Mouse (Mus musculus): ENCODE measurements around the gene Vmn1r54. TPM values are rescaled to one million over a fixed set of nuclear protein-coding genes. Genes with fewer than 3 reads are reported as not detected.
A peak's percentile ranks its signal among the peaks of the same experiment; 100 is the strongest.
"Not testable (repeated sequence)": the region's sequence is repeated elsewhere in the genome, so short reads cannot be mapped to it uniquely, and the experiment has no call there.

The Vmn1r54 gene
- not detected for total RNA-seq (2021)
- long read RNA-seq, experiment 1: 0 reads
- long read RNA-seq, experiment 2: 0 reads

- no peak for DNase-seq (ENCODE audit: low spot score in 2 of 2)
Observed at GRCm38 (mm10) chr6:90246000-90246399, at the start of gene Vmn1r54. Gene Vmn1r54 (plus strand): TSS chr6:90246300.

DNA sequence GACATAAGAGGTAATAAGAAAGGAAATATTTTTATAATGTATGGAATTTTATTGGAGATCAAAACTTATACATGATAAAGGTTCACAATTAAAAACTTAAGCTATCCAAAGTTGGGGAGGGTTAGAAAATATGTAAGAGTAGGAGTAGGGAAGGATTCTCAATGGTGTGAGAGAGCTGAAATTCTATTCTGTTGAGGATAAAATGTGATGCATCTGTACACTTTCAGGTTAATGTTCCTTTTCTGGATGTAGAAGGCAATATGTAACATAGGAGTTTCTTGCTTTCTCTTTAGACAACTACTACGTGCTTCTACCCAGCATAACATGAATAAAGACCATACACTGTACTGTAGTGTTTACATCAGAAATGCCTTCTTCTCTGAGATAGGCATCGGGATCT, 43.6 kb upstream of the Vmn1r54 start, which contains the start of gene V1ra8:
V1ra8 (plus strand) TSS at position 301 of the 400 bp plus-strand sequence.
- DNase-seq (ENCODE audit: low spot score in 2 of 2): not testable (repeated sequence)

- DNase-seq (ENCODE audit: low spot score in 2 of 2): no peak
Observed at GRCm38 (mm10) chr6:90224338-90224737, 21.8 kb upstream of the Vmn1r54 start, which contains the start of gene Vmn1r53. Gene Vmn1r53 (minus strand): TSS chr6:90224438.

DNA sequence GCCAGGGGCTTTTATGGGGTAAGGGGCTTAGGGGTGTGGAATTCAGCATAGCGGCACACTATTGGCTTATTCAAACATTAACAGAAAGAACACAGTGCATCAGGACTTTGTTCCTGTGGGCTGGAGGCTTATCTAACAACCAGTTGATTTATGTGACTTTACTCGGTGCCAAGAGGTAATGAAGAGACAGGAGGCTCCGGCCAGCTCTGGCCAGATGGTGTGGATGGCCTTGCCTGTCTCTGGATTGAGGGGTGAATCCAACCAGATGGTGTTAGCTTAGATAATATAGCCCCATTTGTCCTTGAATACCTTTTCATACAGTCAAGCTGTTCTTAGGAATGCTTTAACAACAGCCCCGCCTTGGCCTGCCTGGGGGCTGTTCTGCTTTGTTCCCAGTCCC, 14.0 kb upstream of the Vmn1r54 start:
- DNase-seq (ENCODE audit: low spot score in 2 of 2): not testable (repeated sequence)

- no peak for DNase-seq (ENCODE audit: low spot score in 2 of 2)
Observed at GRCm38 (mm10) chr6:90232681-90233080, 13.4 kb upstream of the Vmn1r54 start.

DNA sequence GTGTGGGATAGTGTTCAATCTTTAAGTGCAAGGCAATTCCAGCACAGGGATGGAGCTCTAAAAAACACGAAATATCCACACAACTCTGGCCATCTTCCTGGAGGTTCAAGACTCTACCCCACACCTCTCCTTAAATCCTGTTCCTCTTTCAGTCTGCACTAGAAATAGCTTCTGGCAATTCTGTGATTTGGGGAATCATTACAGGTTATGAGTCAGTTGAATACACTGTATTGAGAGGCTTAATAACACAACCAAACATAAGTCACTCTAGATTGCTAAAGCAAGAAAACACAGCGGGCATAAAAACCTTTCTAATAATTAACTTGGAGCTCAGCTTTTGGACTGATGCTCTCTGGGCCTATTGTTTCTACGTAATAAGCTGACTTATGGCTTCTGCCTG, 2.1 kb upstream of the Vmn1r54 start:
- no peak for DNase-seq (ENCODE audit: low spot score in 2 of 2)

- no peak for DNase-seq (ENCODE audit: low spot score in 2 of 2)
Observed at GRCm38 (mm10) chr6:90288265-90288664, 42.2 kb downstream of the Vmn1r54 start.

GRCm38 (mm10) chr6:90300919-90301318, 54.8 kb downstream of the Vmn1r54 start, which contains the start of gene BC048671:
Gene BC048671 (plus strand): TSS chr6:90301219.
- no peak for DNase-seq (ENCODE audit: low spot score in 2 of 2)

DNA sequence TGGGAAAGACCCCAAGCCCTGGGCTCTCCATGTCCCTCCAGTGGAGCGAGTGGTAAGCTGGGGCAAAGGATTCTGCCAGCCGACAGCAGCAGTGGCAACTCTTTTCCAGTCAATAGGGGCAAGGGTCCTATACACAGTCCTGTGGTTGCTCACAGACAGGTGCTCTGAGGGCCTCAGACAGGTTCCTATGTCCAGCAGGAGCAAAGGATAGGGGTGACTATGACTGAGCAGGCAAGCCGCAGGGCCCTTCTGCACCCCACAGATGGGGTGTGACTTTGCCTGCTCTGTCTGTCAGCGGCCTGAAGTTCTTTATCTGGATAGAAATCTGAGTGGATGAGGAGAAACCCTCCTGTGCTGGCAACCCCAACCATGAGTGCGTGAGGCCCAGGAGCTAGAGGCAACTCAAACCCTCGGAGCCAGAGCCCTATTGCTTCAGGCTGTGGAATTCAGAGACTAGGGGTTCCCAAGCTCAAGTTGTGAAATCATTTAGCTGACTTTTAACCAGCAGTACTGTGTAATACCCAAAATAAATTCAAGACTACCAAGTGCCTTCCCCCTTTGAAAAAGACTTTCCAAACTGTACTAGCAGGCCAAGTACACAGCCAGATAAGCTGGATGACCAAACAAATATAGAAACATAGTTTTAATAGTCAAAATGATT, 60.3 kb downstream of the Vmn1r54 start:
- no peak for DNase-seq (ENCODE audit: low spot score in 2 of 2)

DNA sequence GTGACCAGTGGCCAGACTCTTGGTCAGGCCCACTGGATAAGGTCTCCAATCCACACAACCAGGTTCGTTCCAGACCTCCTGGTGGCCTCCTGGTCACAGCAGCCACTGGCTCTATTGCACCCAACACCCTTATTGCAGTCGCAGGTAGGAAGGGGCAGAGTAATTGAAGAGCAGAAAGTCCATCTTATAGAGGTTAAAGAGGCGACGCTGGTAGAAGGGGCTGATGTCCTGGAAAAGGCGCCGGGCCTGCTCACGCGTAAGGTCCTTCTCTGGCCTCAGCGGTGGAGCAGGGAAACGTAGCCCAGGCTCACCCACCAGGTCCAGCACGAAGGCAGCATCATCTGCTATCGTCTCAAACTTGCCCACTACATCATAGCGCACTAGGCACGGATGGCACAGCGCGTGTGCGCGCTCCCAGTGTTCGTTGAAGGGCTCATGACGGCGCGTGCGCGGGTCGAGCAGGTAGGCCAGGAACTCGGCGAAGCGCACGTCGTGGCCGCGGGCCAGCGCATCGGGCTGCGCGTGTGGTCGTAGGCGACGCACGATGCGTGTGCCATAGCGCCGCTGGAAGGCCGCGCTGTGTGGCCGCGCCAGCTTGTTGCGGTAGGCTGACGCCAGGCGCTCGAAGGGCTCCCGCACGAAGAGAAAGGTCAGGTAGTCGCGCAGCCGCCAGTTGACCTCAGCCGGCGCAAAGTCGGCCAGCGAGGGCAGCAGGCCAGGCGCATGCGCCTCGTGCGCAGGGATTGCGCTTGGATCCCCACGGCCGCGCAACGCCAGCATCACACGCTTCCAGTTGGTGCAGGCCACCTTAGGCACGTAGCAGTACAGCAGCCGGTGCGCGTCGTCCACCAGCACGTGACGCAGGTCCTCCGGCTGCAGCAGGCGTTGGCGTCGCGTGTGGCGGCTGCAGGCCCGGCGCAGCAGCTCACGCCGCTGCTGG, 63.0 kb downstream of the Vmn1r54 start:
- DNase-seq (ENCODE audit: low spot score in 2 of 2): no peak

DNA sequence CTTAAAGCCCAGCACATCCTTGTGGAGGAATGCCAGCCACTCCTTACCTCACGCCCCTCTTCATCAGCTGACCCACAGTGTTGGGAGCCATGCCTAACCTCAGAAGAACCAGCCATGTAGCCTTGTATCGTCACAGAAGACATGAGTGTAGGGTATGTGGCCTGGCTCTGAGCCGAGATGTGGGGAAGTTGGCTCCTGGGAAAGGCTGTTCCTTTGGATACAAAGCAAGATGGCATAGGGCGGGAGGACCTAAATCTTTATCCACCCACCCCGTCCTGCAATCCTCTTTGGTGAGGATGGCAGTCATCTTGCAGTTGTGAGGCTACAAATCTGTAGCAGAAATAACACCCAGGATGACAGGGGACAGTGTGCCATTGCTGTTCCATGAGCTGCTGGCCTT, 69.9 kb downstream of the Vmn1r54 start:
- DNase-seq (ENCODE audit: low spot score in 2 of 2): no peak

DNA sequence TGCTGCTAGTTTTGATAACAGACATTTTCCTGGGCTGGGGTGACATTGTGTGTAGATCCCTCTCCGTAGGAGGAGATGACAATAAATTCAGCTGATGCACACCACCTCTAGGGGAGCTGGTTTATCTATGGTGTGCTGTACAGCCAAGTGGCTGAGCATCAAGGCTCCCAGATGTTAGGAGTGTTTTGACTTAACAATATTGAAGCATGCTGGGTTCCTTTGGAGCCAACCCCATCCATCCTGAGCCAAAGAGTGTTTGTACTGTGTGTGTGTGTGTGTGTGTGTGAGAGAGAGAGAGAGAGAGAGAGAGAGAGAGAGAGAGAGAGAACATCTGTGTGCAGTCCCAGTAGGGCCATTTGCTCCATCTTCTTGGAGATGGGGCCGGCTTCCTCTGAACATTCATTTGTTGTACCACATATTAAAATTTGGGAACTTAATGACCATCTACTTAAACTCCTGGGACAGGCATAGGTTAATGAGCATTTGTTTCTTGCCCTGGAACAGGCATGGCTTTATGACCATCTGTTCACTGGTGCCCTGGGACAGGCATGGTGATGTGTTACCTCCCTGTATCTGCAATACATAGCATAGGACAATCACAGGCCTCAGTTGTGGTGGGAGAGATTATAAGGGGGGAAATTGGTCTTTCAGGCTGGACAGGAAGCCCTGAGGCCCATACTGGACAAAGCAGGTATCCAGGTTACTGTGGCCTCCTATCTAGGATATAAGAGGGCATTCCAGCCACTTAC, 71.6 kb downstream of the Vmn1r54 start:
- DNase-seq (ENCODE audit: low spot score in 2 of 2): no peak

- DNase-seq (ENCODE audit: low spot score in 2 of 2): no peak
Observed at GRCm38 (mm10) chr6:90319019-90319418, 72.9 kb downstream of the Vmn1r54 start.

DNA sequence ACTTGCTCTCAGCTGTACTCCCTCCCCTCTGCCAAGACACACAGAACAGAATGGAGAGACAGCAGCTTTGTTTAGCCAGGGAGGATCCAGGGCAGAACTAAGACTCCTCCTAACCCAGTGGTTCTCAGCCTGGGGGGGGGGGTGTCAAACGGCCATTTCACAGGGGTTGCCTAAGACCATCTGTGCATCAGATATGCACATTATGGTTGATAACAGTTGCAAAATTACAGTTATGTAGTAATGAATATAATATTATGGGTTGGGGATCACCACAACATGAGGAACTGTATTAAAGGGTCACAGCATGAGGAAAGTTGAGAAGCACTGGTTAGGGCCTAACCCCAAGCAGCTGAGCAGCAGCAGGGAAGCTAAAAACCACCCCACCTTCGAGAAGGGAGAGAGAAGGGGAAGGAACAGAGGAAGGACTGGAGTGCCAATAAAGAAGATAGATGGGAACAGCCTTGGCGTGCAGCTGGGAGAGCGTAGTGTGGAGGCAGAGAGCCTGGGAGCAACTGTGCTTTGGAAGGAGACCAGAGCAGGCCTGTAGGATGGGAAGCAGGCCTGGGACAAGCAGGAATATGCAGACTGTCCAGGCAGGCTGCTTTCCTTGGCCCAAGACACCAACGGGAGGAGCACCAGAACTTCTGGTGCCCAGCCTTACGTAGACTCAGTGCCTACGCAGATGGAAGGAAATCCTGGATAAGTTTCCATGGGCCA, 73.5 kb downstream of the Vmn1r54 start:
- DNase-seq (ENCODE audit: low spot score in 2 of 2): peak in 1 of 2 experiments; percentile 31

DNA sequence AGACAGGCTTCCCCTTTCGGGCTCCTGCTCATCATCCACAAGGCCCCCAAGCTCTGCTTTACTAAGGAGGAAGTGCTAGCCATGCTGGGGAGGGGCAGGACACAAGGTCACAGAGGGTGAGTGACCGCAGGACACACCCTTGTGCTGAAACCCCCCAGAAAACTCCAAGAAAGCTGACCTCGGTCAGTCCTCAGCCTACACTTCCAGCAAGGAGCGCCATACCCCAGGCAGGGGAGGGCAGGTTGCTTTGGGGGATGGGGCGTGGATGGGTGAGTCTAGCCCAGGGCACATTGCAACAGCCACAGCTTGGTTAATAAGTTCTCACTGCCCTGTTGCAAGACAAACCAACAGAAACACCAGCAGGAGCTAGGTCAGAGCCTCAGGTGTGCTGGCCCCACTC, 74.3 kb downstream of the Vmn1r54 start:
- DNase-seq (ENCODE audit: low spot score in 2 of 2): no peak

Other genes starting within 250 kb of the Vmn1r54 start
- not detected for gene Vmn1r47, start 230.2 kb upstream of the Vmn1r54 start, total RNA-seq (2021)
- not detected for gene Vmn1r48, start 209.5 kb upstream of the Vmn1r54 start, total RNA-seq (2021)
- gene Vmn1r49, start 167.8 kb upstream of the Vmn1r54 start, total RNA-seq (2021): not detected
- not detected for gene Vmn1r50, start 144.9 kb upstream of the Vmn1r54 start, total RNA-seq (2021)
- gene Vmn1r51, start 123.7 kb upstream of the Vmn1r54 start, total RNA-seq (2021): not detected
- not detected for gene Vmn1r52, start 71.5 kb upstream of the Vmn1r54 start, total RNA-seq (2021)
- not detected for gene V1ra8, start 43.5 kb upstream of the Vmn1r54 start, total RNA-seq (2021)
- gene Vmn1r53, start 21.9 kb upstream of the Vmn1r54 start, total RNA-seq (2021): not detected
- gene BC048671, start 54.9 kb downstream of the Vmn1r54 start, total RNA-seq (2021): not detected
- gene Chst13, start 78.9 kb downstream of the Vmn1r54 start, total RNA-seq (2021): not detected
- gene Uroc1, start 87.0 kb downstream of the Vmn1r54 start, total RNA-seq (2021): under 1 TPM; 0.07 to 0.57 TPM
- 10 to 100 TPM; 18.8 to 21.7 TPM for gene Zxdc, start 123.2 kb downstream of the Vmn1r54 start, total RNA-seq (2021)
- under 1 TPM; 0.26 to 0.37 TPM for gene Cfap100, start 182.5 kb downstream of the Vmn1r54 start, total RNA-seq (2021)
- gene Klf15, start 216.3 kb downstream of the Vmn1r54 start, total RNA-seq (2021): 1 to 10 TPM; 6.3 to 6.7 TPM
- 1 to 10 TPM; 2.2 to 2.9 TPM for gene Aldh1l1, start 240.1 kb downstream of the Vmn1r54 start, total RNA-seq (2021)